Mouse (Mus musculus): ENCODE data around the gene Skp1a. TPM values are rescaled to one million over a fixed set of nuclear protein-coding genes. Genes with fewer than 3 reads are reported as not detected.

The Skp1a gene
- total RNA-seq, 2 experiments from 2014 or later = 234 to 243 TPM

Other genes with a start within 250 kb of the Skp1a start
- 100 to 1,000 TPM; 190 to 225 TPM for gene Ube2b, start 231.2 kb upstream of the Skp1a start, total RNA-seq (2021)
- 10 to 100 TPM; 11.1 to 14.0 TPM for gene Cdkl3, start 227.8 kb upstream of the Skp1a start, total RNA-seq (2021)
- gene Ppp2ca, start 133.3 kb upstream of the Skp1a start, total RNA-seq (2021) = 10 to 100 TPM; 57.7 to 64.9 TPM
- gene Olfr1373, start 86.5 kb upstream of the Skp1a start, total RNA-seq (2021) = not detected
- gene Olfr1371, start 18.0 kb upstream of the Skp1a start, total RNA-seq (2021) = not detected
- gene Tcf7, start 51.0 kb downstream of the Skp1a start, total RNA-seq (2021) = 1 to 10 TPM; 2.5 to 4.1 TPM
- gene Vdac1, start 128.9 kb downstream of the Skp1a start, total RNA-seq (2021) = 100 to 1,000 TPM; 797 to 932 TPM
- gene 9530068E07Rik, start 164.4 kb downstream of the Skp1a start, total RNA-seq (2021) = 100 to 1,000 TPM in 1 of 2 experiments, 10 to 100 TPM in 1; 97.0 to 100 TPM

Measured in gastrocnemius, postnatal 4 days (tissue).